Mouse (Mus musculus): ENCODE measurements around the gene Lig1. TPM values are rescaled to one million over a fixed set of nuclear protein-coding genes. Genes with fewer than 3 reads are reported as not detected.

Gene Lig1
- total and polyA plus RNA-seq, 3 experiments, result 42.0 to 163 (median 82.4) TPM

GRCm38 (mm10) chr7:13277833-13278232 is 750 bp downstream of the Lig1 start:
- peak overlapping the region; percentile 89; the same call in 1 of the 2 replicates for H3K27ac ChIP-seq (ENCODE audit: insufficient read depth, low read depth)

GRCm38 (mm10) chr7:13278308-13278891 is 1.3 kb downstream of the Lig1 start, which contains the start of gene Zswim9:
TSS of gene Zswim9 (minus strand) at chr7:13278721.
- Histone ChIP-seq H3K27me3 (replicated peaks) (no peaks in the 10 kb centered on the region), H3K9me3 (replicated peaks; ENCODE audit: low read length) (no peaks in the 10 kb centered on the region), H3K36me3 (replicated peaks in 1 of 2; ENCODE audit: control insufficient read depth in 1 of 2, insufficient read depth in 1 of 2, low read length in 1 of 2) (peaks cover 34 to 71% of the 10 kb centered on the region in 2 experiments), H3K79me2 (replicated peaks; ENCODE audit: control insufficient read depth, extremely low read depth, insufficient read depth, poor library complexity, severe bottlenecking) (peaks cover 27% of the 10 kb centered on the region), H3K9ac (ENCODE audit: insufficient read depth, low read depth) (peak within 1 kb of the TSS; percentile 93), H3K4me1 (ENCODE audit: control insufficient read depth in 1 of 2, insufficient read depth in 2 of 2) (peaks cover 9 to 19% of the 10 kb centered on the region in 2 experiments), H3K27ac (ENCODE audit: insufficient read depth, low read depth) (peak within 1 kb of the TSS; percentile 89), H3K4me3 (replicated peaks in 1 of 3; ENCODE audit: low read depth in 2 of 3, low read length in 2 of 3, poor library complexity in 1 of 3) (peak within 1 kb of the TSS; percentile 75 to 98 (median 76)), H3K4me2 (ENCODE audit: insufficient read depth, low read depth, poor library complexity, severe bottlenecking) (peak within 1 kb of the TSS; percentile 45)
- in situ Hi-C loops (cut with MboI; ENCODE audit: low pct_ligation_motif_present, low pct_unique_long_range_greater_than_20kb, low sequenced_read_pairs), result loop anchor here (25.0 kb wide), 1 partner anchor 216 kb away; the partner anchor contains the start of gene Mzf1
- dilution Hi-C loops (cut with MboI; ENCODE audit: extremely low pct_ligation_motif_present, extremely low pct_unique_long_range_greater_than_20kb, low sequenced_read_pairs), result no loop called here
- peak; percentile 92 for DNase-seq (ENCODE audit: extremely low read depth)
- TF ChIP-seq HCFC1 (IDR thresholded peaks at IDR 0.05; ENCODE audit: low read depth, low read length), result peak; percentile 90
- peak; percentile 52 for TF ChIP-seq NRF1 (IDR thresholded peaks at IDR 0.05; ENCODE audit: low read depth, low read length)
- 0 out of 2 replicates have a peak, but pooled peaks have one; percentile 41 for TF ChIP-seq MXI1 (IDR thresholded peaks at IDR 0.05; ENCODE audit: low read depth, low read length)
- TF ChIP-seq MAFK (IDR thresholded peaks at IDR 0.05; ENCODE audit: insufficient replicate concordance, low read length), result no peak
- TF ChIP-seq USF1 (IDR thresholded peaks at IDR 0.05; ENCODE audit: low read depth, low read length), result peak; percentile 35
- 0 out of 2 replicates have a peak, but pooled peaks have one; percentile 58 for TF ChIP-seq TBP (conservative IDR thresholded peaks at IDR 0.05; ENCODE audit: low read depth, low read length)
- no peak for TF ChIP-seq ETS1 (conservative IDR thresholded peaks at IDR 0.05; ENCODE audit: low read depth, low read length)
- TF ChIP-seq POLR2AphosphoS2 (IDR thresholded peaks at IDR 0.05; ENCODE audit: low read depth, low read length), result no peak
- TF ChIP-seq BHLHE40 (IDR thresholded peaks at IDR 0.05; ENCODE audit: low read depth, low read length), result peak; percentile 82
- TF ChIP-seq IRF4 (IDR thresholded peaks at IDR 0.05; ENCODE audit: low read depth, low read length), result no peak; the same call in 1 of the 2 replicates
- peak; percentile 88; the same call in 1 of the 2 replicates for TF ChIP-seq KAT2A (IDR thresholded peaks at IDR 0.05; ENCODE audit: insufficient replicate concordance, low read length)
- peak; percentile 66 for TF ChIP-seq ZMIZ1 (IDR thresholded peaks at IDR 0.05; ENCODE audit: low read depth, low read length)
- TF ChIP-seq ELF1 (IDR thresholded peaks at IDR 0.05; ENCODE audit: low read depth, low read length), result peak; percentile 57
- peak; percentile 77; the same call in 1 of the 2 replicates for TF ChIP-seq E2F4 (IDR thresholded peaks at IDR 0.05; ENCODE audit: insufficient replicate concordance, low read depth, low read length)
- TF ChIP-seq RCOR1 (conservative IDR thresholded peaks at IDR 0.05; ENCODE audit: low read depth, low read length), result no peak
- peak; percentile 53 for TF ChIP-seq TCF12 (IDR thresholded peaks at IDR 0.05; ENCODE audit: low read depth, low read length)
- TF ChIP-seq CTCF (conservative IDR thresholded peaks at IDR 0.05 in 1 of 2, IDR thresholded peaks at IDR 0.05 in 1 of 2; ENCODE audit: low read depth in 2 of 2, low read length in 2 of 2), result no peak
- TF ChIP-seq POLR2A (IDR thresholded peaks at IDR 0.05; ENCODE audit: low read depth, low read length), result peak; percentile 82
- TF ChIP-seq NELFE (IDR thresholded peaks at IDR 0.05; ENCODE audit: low read depth, low read length), result peak; percentile 65
- no peak for TF ChIP-seq CHD1 (IDR thresholded peaks at IDR 0.05; ENCODE audit: low read depth, low read length)
- no peak for TF ChIP-seq MEF2A (IDR thresholded peaks at IDR 0.05; ENCODE audit: borderline replicate concordance, low read depth, low read length)
- 0 out of 2 replicates have a peak, but pooled peaks have one; percentile 25 for TF ChIP-seq CHD2 (IDR thresholded peaks at IDR 0.05; ENCODE audit: low read length)
- peak; percentile 50; the same call in 1 of the 2 replicates for TF ChIP-seq SIN3A (IDR thresholded peaks at IDR 0.05; ENCODE audit: low read length)
- TF ChIP-seq MYC (IDR thresholded peaks at IDR 0.05; ENCODE audit: low read depth, low read length), result no peak; the same call in 1 of the 2 replicates
- peak; percentile 72; the same call in 1 of the 2 replicates for TF ChIP-seq MAZ (IDR thresholded peaks at IDR 0.05; ENCODE audit: low read depth, low read length)

More at GRCm38 (mm10) chr7:13277833-13278232, 750 bp downstream of the Lig1 start:
- H3K27me3 ChIP-seq (replicated peaks), result no peaks in the 10 kb centered on the region
- peak overlapping the region; percentile 75 to 98 (median 76) for H3K4me3 ChIP-seq (replicated peaks in 1 of 3; ENCODE audit: low read depth in 2 of 3, low read length in 2 of 3, poor library complexity in 1 of 3)
- dilution Hi-C loops (cut with MboI; ENCODE audit: extremely low pct_ligation_motif_present, extremely low pct_unique_long_range_greater_than_20kb, low sequenced_read_pairs) (no loop called here), in situ Hi-C loops (cut with MboI; ENCODE audit: low pct_ligation_motif_present, low pct_unique_long_range_greater_than_20kb, low sequenced_read_pairs) (loop anchor here (25.0 kb wide), 1 partner anchor 216 kb away; the partner anchor contains the start of gene Mzf1)
- peaks cover 26% of the 10 kb centered on the region for H3K79me2 ChIP-seq (replicated peaks; ENCODE audit: control insufficient read depth, extremely low read depth, insufficient read depth, poor library complexity, severe bottlenecking)
- peaks cover 31 to 72% of the 10 kb centered on the region in 2 experiments for H3K36me3 ChIP-seq (replicated peaks in 1 of 2; ENCODE audit: control insufficient read depth in 1 of 2, insufficient read depth in 1 of 2, low read length in 1 of 2)
- peak overlapping the region; percentile 93 for H3K9ac ChIP-seq (ENCODE audit: insufficient read depth, low read depth)
- TF ChIP-seq ETS1 (conservative IDR thresholded peaks at IDR 0.05; ENCODE audit: low read depth, low read length) (no peak), CHD2 (IDR thresholded peaks at IDR 0.05; ENCODE audit: low read length) (no peak), MAX (IDR thresholded peaks at IDR 0.05; ENCODE audit: low read length) (no peak), MYC (IDR thresholded peaks at IDR 0.05; ENCODE audit: low read depth, low read length) (no peak), TBP (conservative IDR thresholded peaks at IDR 0.05; ENCODE audit: low read depth, low read length) (no peak), SIN3A (IDR thresholded peaks at IDR 0.05; ENCODE audit: low read length) (no peak), MAFK (IDR thresholded peaks at IDR 0.05; ENCODE audit: insufficient replicate concordance, low read length) (no peak), RAD21 (IDR thresholded peaks at IDR 0.05; ENCODE audit: low read depth, low read length) (no peak), UBTF (IDR thresholded peaks at IDR 0.05; ENCODE audit: low read depth, low read length) (no peak), CTCF (conservative IDR thresholded peaks at IDR 0.05 in 1 of 2, IDR thresholded peaks at IDR 0.05 in 1 of 2; ENCODE audit: low read depth in 2 of 2, low read length in 2 of 2) (no peak), JUND (conservative IDR thresholded peaks at IDR 0.05; ENCODE audit: low read depth, low read length) (no peak), POLR2A (IDR thresholded peaks at IDR 0.05; ENCODE audit: low read depth, low read length) (no peak), HCFC1 (IDR thresholded peaks at IDR 0.05; ENCODE audit: low read depth, low read length) (no peak), ZKSCAN1 (IDR thresholded peaks at IDR 0.05; ENCODE audit: borderline replicate concordance, low read depth, low read length) (no peak), ZC3H11A (IDR thresholded peaks at IDR 0.05; ENCODE audit: low read depth, low read length) (no peak), JUN (IDR thresholded peaks at IDR 0.05; ENCODE audit: insufficient read depth, low read depth, low read length) (no peak), ZMIZ1 (IDR thresholded peaks at IDR 0.05; ENCODE audit: low read depth, low read length) (no peak)
- H3K4me1 ChIP-seq (ENCODE audit: control insufficient read depth in 1 of 2, insufficient read depth in 2 of 2), result peaks cover 9 to 19% of the 10 kb centered on the region in 2 experiments
- DNase-seq (ENCODE audit: extremely low read depth), result no peak
- H3K4me2 ChIP-seq (ENCODE audit: insufficient read depth, low read depth, poor library complexity, severe bottlenecking), result peak overlapping the region; percentile 45
- no peaks in the 10 kb centered on the region for H3K9me3 ChIP-seq (replicated peaks; ENCODE audit: low read length)
